Mouse (Mus musculus): ENCODE data around the gene Gpalpp1. TPM values are rescaled to one million over a fixed set of nuclear protein-coding genes. Genes with fewer than 3 reads are reported as not detected.

Gene Gpalpp1
- polyA plus RNA-seq (2012; fragmentation: generic; extraction: Trizol): 1 to 10 TPM in 1 of 2 experiments, under 1 TPM in 1; 0.44 to 4.1 TPM

DNA sequence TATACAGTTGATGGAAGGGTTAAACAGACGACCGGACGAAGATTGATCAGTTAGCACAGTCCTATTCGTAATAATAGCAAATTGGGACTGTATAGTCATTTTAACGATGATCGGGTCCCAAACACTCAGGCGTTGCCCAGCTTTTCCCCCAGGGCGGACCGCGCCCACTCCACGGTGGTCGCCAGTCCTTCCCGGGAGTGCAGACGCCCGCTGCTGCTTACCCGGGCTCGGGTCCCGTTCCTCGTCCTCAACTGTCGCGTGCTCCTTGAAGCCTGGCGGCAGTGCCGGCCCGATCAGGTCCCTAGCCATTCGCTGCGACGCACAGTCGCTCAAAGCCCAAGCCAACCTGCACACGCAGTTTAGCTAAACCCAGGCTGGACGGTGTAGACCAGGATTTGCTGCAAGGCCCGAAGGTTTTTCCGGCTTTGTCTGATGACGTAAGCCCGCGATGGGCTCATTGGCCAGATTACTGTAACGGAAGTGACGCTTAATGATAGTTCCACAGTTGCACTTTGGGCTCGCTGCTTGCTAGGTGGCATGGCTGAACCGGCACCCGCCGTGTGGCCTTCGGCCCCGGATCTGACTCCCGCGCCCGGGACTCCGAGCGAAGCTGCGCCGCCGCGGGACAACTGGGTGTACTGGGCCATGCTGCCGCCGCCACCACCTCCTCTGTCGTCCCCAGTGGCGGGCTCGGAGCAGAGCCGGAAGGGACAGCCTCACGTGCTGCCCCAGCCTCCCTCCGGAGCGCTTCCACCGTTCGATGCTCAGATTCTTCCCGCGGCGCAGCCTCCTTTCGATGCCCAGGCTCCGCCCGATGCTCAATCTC lies at the start of gene Gpalpp1, which contains the start of gene Nufip1:
Gene Gpalpp1, minus strand, starts transcription at position 365 of the 826 bp plus-strand sequence.
Gene Nufip1, plus strand, starts transcription at position 496 of the 826 bp plus-strand sequence.

Other genes with a start within 250 kb of the Gpalpp1 start
- under 1 TPM in 1 of 2 experiments, not detected in 1; 0.02 TPM for gene Kctd4, start 155.8 kb downstream of the Gpalpp1 start, polyA plus RNA-seq (2012; fragmentation: generic; extraction: Trizol)
- gene Gtf2f2, start 99.9 kb downstream of the Gpalpp1 start, polyA plus RNA-seq (2012; fragmentation: generic; extraction: Trizol): 10 to 100 TPM; 10.8 to 12.2 TPM
- gene Nufip1, start 131 bp upstream of the Gpalpp1 start, polyA plus RNA-seq (2012; fragmentation: generic; extraction: Trizol): 1 to 10 TPM in 1 of 2 experiments, under 1 TPM in 1; 0.94 to 4.0 TPM

Measured in C3H10T1/2 (cell line).